Mouse (Mus musculus) 3134 (cell line): ENCODE data around the gene Dnm3.

Source experiments
- DNase-seq: peaks from one replicate; pipeline ENCODE4 v3.0.0-alpha.2; 2011; ENCODE audit warnings: low spot score; ENCODE audit not compliant: insufficient read length; ENCODE audit errors: extremely low read depth

Dnm3 gene

GRCm38 (mm10) chr1:162132908-162133641 is 344.8 kb downstream of the Dnm3 start:
- DNase-seq, result peak; percentile 56

DNA sequence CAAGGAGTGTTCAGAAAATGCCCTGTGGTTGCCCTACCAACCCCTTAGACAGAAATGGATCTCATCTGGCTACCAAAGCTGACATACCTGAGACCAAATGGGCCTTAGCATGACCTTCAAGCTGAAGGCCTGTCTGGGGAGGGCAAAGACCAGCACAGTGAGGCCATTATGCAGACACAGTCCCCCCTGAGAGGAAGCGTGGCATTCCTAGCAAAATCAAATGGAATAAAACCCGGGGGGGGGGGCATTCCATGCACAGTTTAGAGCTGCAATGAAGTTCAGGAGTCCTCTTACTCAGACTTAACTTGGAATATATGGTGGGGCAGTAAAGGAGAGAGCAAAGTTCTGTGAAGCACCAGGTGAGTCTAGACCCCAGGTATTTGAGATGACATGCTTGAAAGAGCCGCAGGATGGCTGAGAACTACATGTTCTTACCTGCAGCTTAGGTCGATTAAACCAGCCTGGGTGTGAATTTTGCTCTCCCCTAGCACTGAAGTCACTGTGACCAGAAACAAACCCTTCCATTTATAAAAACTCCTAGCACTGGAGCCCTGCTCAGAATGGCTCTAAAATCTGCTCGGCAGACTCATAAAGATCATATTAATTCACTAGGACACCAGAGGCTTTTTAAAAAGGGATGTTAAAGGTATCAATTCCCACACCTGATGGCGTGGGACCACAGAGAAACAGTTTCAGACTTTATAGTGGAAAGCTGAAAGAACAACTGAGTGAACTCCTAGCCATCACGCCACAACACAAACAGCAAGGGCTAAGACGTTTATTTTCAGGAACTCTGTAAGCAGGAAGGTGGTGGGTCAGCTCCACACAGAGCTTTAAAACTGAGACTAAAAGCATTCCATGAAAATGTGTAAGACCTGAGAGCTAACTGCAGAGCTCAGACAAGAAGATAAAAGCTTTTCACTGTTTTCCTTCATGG is 350.7 kb downstream of the Dnm3 start:
- DNase-seq, result no peak

DNA sequence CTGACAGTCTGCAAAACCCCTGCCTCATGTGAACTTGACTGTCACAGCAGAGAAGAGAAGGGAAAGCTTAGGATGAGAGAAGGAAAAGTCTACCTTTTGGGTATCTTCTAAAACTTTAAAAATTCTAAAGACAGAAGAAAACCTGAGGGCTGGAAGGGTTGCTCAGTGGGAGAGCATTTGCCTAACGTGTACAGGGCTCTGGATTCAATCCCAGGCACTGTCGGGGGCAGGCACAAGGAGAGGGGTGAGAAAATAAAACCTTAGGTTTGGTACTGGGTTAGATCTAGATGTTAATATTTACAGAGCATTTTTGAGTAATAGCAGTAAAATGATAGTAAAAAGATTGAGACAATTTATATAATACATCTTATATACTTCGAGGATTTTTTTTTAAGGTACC is 353.4 kb downstream of the Dnm3 start:
- DNase-seq, result no peak

- DNase-seq, result no peak
These were observed 356.2 kb downstream of the Dnm3 start for GRCm38 (mm10) chr1:162121441-162122200.

- DNase-seq, result no peak
These were observed 368.4 kb downstream of the Dnm3 start for GRCm38 (mm10) chr1:162109437-162109813.

- no peak for DNase-seq
These were observed 369.0 kb downstream of the Dnm3 start for GRCm38 (mm10) chr1:162108726-162109436.

- DNase-seq, result no peak
These were observed 369.6 kb downstream of the Dnm3 start for GRCm38 (mm10) chr1:162108181-162108671.

DNA sequence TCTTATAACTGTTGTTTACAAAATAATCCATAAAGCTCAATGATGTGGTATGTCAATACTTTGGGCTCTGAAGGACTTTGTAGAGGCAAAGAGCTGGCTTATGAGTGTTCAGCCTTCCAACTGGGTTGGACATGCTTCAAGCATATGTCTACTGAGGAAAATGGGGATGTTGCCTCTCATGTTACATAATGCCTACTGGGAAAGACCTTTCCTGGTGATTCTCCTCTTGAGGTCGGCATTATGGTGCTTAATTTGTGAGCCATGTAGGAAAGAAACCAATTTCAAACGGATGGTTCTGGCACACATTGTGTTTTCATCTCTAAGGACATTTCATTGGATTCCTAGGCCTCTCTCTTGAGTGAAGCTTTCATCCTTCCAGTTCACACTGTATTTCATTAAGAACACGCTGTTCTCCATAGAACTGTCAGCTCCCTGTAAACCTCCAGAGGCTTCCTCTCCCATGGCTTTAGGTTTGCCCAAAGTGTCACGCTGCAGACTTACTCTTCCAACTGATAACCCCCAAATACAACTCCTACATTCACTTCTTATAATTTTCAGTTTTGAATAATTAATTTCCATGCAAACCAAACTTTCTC is 370.7 kb downstream of the Dnm3 start:
- DNase-seq, result no peak

GRCm38 (mm10) chr1:162100961-162101830 is 376.6 kb downstream of the Dnm3 start:
- DNase-seq, result no peak

- no peak for DNase-seq
These were observed 377.6 kb downstream of the Dnm3 start for GRCm38 (mm10) chr1:162100033-162100820.

DNA sequence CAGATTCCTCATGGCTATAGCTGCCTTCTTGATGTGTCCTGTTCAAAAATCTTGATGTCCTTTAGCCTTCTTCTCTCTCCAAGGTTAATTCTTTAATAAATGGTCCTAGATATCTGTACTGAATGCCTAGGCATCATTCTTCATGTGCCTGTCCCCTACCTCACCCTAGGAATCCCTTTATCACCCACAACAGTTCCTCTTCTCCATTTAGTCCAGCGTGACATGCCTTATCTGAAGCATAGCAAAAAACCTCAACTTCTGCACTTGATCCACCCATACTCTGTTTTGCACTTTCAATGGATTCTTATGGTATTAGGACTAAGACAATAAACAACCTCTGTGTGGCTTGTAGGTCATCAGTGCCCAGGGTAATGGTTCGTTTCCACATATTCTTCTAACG is 378.6 kb downstream of the Dnm3 start:
- no peak for DNase-seq

DNA sequence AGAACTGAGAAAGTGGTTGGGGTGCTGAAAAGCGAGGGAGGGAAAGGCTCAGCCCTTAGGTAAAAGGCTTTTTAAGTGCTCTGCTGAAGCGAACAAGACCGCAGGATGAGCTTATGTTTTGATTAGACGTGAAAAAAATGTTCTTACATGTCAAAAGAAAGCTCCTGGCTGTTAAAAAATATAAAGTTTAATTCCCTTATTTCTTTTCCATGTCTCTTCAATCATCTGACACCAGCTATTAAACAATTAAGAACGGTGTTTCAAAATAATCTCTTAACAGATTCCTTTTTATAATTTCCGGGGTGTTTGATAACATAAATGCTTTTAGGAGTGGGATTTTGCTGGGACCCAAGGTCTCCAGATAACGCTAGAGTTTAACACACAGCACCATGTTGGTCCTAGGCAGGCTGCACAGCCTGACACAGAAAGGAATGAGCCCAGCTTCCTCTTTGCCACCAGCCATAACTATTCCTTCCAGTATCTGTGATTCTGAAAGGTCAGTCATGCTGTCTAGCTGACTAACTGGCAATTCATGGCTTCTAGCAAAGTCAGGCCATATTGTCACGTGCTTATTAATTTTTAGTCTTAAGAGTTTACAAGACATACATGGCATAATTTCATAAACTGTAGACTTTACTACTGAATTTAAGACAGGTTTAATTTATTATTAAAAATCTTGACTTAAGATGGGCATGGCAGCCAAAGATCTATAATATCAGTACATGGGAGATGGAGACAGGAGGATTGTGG is 383.1 kb downstream of the Dnm3 start:
- DNase-seq, result no peak

- DNase-seq, result no peak
These were observed 383.9 kb downstream of the Dnm3 start for GRCm38 (mm10) chr1:162093806-162094522.

GRCm38 (mm10) chr1:162092899-162093659 is 384.8 kb downstream of the Dnm3 start:
- DNase-seq, result no peak

DNA sequence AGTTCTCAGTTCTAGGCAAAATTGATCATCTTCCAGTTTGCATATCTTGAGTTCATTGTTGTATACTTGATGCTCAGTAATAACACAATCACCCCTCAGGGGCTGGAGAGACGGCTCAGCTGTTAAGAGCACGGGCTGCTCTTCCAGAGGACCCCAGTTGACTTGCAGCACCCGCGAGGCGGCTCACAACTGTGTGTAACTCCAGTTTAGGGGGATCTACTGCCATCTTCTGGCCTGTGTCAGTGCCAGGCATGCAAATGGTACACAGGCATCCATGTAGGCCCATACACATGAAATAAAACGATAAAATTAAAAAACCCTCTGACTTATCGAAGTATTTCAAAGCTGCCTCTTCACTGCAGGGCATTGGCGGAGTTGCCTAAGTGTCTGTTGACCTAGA is 385.4 kb downstream of the Dnm3 start:
- DNase-seq, result peak; percentile 3

- DNase-seq, result no peak
These were observed 393.9 kb downstream of the Dnm3 start for GRCm38 (mm10) chr1:162083886-162084478.
